Mouse (Mus musculus): ENCODE measurements at regions not wholly inside any gene's neighbourhood (a gene's known extent, or its start where the extent isn't known, plus 50 kb on each side); places are given as distances from the start of the nearest gene placed in this dataset.

- TF ChIP-seq CTCF (IDR thresholded peaks at IDR 0.05; ENCODE audit: low read depth, low read length): no peak
- TF ChIP-seq POLR2A (IDR thresholded peaks at IDR 0.05; ENCODE audit: insufficient read depth, low read length): no peak
Measured at GRCm38 (mm10) chr13:47335996-47336684, 213.7 kb downstream of the Rnf144b start.
